Mouse (Mus musculus) testis, adult 2 months (tissue): ENCODE measurements at regions not wholly inside any gene's neighbourhood (a gene's known extent, or its start where the extent isn't known, plus 50 kb on each side); places are given as distances from the start of the nearest gene placed in this dataset.
A peak's percentile ranks its signal among the peaks of the same experiment; 100 is the strongest.
"Not testable (repeated sequence)": the region's sequence is repeated elsewhere in the genome, so short reads cannot be mapped to it uniquely, and the experiment has no call there.

Experiments
- H3K27ac ChIP-seq: fragments of 200-500 bp; 2 replicates; pipeline ENCODE4 v1.5.1; 2012; ENCODE audit warnings: low read depth, low read length; ENCODE audit not compliant: control insufficient read depth, insufficient read depth
- H3K27me3 ChIP-seq: fragments of 200-500 bp; 2 replicates; pipeline ENCODE4 v1.6.1; 2012; ENCODE audit warnings: mild to moderate bottlenecking, low read length, moderate library complexity; ENCODE audit not compliant: control insufficient read depth, insufficient read depth
- H3K36me3 ChIP-seq: fragments of 200-500 bp; 2 replicates; pipeline ENCODE4 v1.6.1; 2012; ENCODE audit warnings: mild to moderate bottlenecking, low read length; ENCODE audit not compliant: control insufficient read depth, insufficient read depth
- H3K4me1 ChIP-seq: fragments of 200-500 bp; 2 replicates; pipeline ENCODE4 v1.6.1; 2012; ENCODE audit warnings: low read length; ENCODE audit not compliant: control insufficient read depth, insufficient read depth
- H3K4me3 ChIP-seq: fragments of 200-500 bp; 2 replicates; pipeline ENCODE4 v1.5.1; 2012; ENCODE audit warnings: low read depth, mild to moderate bottlenecking, low read length, moderate library complexity, mixed read lengths; ENCODE audit not compliant: control insufficient read depth
- CTCF ChIP-seq: fragments of 200-500 bp; IDR thresholded peaks from 2 replicates; pipeline ENCODE4 v1.5.1; 2012; ENCODE audit warnings: low read depth, mild to moderate bottlenecking, inconsistent platforms, low read length, moderate library complexity; ENCODE audit not compliant: control insufficient read depth, insufficient read depth, insufficient replicate concordance
- POLR2A ChIP-seq: fragments of 200-500 bp; IDR thresholded peaks from 2 replicates; pipeline ENCODE4 v1.6.1; 2012; ENCODE audit warnings: low read depth, mild to moderate bottlenecking, inconsistent platforms, low read length, moderate library complexity; ENCODE audit not compliant: control insufficient read depth

- Histone ChIP-seq H3K36me3 (no peaks in the 10 kb centered on the region), H3K27me3 (no peaks in the 10 kb centered on the region), H3K27ac (no peak overlapping the region), H3K4me1 (no peaks in the 10 kb centered on the region), H3K4me3 (no peak overlapping the region)
- TF ChIP-seq POLR2A (no peak), CTCF (no peak)
Measured at GRCm38 (mm10) chr16:15175516-15175915, 141.7 kb upstream of the Gm21897 start.

GRCm38 (mm10) chr16:15185714-15186113 is 131.5 kb upstream of the Gm21897 start:
- TF ChIP-seq POLR2A, result no peak
- peaks cover 3% of the 10 kb centered on the region for H3K4me1 ChIP-seq
- H3K27ac ChIP-seq, result no peak overlapping the region
- H3K27me3 ChIP-seq, result no peaks in the 10 kb centered on the region
- H3K4me3 ChIP-seq, result no peak overlapping the region
- no peaks in the 10 kb centered on the region for H3K36me3 ChIP-seq

- Histone ChIP-seq H3K4me3 (no peak overlapping the region), H3K4me1 (no peaks in the 10 kb centered on the region), H3K36me3 (no peaks in the 10 kb centered on the region), H3K27me3 (no peaks in the 10 kb centered on the region), H3K27ac (peak overlapping the region; percentile 61)
- TF ChIP-seq CTCF (no peak), POLR2A (no peak)
Measured at GRCm38 (mm10) chr16:15194926-15195711, 122.1 kb upstream of the Gm21897 start.

DNA sequence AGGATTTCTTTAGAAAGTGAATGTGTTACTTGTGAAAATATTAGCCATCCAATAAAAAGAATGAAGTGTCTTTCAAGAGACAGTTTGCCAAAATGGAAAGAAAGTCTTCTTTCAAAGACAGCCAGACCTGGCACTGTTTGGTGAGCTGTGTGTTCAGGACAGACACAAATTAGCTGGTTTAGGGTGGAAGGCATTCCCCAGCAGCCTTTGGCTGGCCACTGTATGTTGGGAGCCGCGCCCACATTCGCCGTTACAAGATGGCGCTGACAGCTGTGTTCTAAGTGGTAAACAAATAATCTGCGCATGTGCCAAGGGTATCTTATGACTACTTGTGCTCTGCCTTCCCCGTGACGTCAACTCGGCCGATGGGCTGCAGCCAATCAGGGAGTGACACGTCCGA is 121.3 kb upstream of the Gm21897 start:
- peak overlapping the region; percentile 61; the same call in 1 of the 2 replicates for H3K27ac ChIP-seq
- H3K4me1 ChIP-seq, H3K36me3 ChIP-seq, H3K4me3 ChIP-seq, H3K27me3 ChIP-seq: not testable (repeated sequence)

- Histone ChIP-seq H3K27ac (no peak overlapping the region), H3K27me3 (no peaks in the 10 kb centered on the region), H3K36me3 (no peaks in the 10 kb centered on the region), H3K4me1 (no peaks in the 10 kb centered on the region), H3K4me3 (no peak overlapping the region)
- no peak for TF ChIP-seq CTCF
- no peak for TF ChIP-seq POLR2A
Measured at GRCm38 (mm10) chr16:15196855-15197254, 120.4 kb upstream of the Gm21897 start.

DNA sequence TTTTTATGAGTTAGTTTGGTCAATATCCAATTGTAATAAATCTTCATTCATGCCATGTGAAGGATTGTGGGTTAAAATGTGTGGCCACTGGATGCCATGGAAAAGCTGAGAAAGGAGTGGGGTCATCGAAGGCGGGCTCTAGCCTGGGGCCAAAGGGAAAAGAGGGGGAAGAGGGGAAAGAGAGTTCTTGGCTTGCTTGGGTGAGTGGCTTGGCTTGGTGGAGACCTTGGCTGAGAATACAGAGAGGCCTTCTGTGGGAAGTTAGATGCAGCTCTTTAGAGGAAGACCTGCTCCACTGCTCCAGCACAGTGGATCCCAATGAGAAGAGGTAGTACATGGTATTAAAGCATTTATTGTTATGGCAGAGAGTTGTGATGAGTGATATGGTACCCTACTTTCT is 101.3 kb upstream of the Gm21897 start:
- Histone ChIP-seq H3K36me3 (no peaks in the 10 kb centered on the region), H3K4me1 (no peaks in the 10 kb centered on the region), H3K4me3 (no peak overlapping the region), H3K27ac (no peak overlapping the region), H3K27me3 (no peaks in the 10 kb centered on the region)
- TF ChIP-seq POLR2A, result no peak
- no peak for TF ChIP-seq CTCF

DNA sequence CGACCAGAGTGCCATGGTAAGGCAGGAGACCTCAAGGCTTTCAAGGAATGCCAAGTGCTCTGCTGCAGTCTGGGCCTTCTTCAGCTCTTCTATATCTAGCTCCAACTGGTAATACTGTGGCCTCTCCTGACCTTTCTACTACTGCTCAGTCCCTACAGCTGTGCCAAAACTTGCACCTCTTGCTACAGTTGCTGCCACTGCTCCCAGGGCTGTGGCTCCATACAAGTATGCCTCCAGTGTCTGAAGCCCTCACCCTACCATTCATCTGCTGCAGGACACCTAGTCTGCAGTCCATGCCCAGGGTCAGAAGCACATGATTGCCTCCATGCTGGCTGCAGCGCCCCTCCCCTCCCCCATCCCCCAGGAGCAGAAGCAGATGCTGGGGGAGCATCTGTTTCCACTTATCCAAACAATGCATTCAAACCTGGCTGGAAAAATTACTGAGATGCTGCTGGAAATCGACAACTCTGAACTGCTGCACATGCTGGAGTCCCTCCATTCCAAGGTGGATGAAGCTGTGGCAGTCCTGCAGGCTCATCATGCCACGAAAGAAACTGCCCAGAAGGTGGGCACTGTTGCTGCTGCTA is 96.2 kb upstream of the Gm21897 start:
- no peak overlapping the region for H3K4me3 ChIP-seq
- no peaks in the 10 kb centered on the region for H3K4me1 ChIP-seq
- H3K27me3 ChIP-seq, result no peaks in the 10 kb centered on the region
- H3K36me3 ChIP-seq, result no peaks in the 10 kb centered on the region
- TF ChIP-seq POLR2A (no peak), CTCF (no peak)
- H3K27ac ChIP-seq, result no peak overlapping the region
